Mouse (Mus musculus): ENCODE data around the gene Sestd1.

DNA sequence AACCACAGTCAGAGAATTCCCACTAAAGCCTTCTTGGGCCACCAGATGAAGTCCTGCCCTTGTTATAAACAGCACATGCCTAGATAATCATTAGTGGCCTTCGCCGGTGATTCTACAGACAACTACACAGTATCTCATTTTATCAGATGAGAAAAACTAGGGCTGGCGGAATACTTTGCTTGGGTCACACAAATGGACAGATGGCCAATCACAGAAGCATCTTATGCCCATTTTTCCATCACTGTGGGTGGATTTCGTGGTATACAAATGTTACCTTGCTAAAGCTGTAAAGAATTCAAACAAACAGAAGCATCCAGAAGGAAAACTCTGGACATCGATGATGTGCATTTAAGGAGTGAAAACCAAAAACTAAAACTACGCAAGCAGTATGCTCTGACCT lies 28.7 kb downstream of the Sestd1 start:
- TF ChIP-seq CTCF (IDR thresholded peaks at IDR 0.05; ENCODE audit: borderline replicate concordance, insufficient read depth, low read depth, low read length) (no peak), POLR2A (IDR thresholded peaks at IDR 0.05; ENCODE audit: borderline replicate concordance, insufficient read depth, low read length) (no peak)
